Mouse (Mus musculus): ENCODE results near the gene Ccdc58.
"Not testable (repeated sequence)": the region's sequence is repeated elsewhere in the genome, so short reads cannot be mapped to it uniquely, and the experiment has no call there.

Ccdc58 gene

GRCm38 (mm10) chr16:36071450-36072379 lies at the start of gene Ccdc58, which contains the start of gene Fam162a:
Ccdc58 (plus strand) TSS chr16:36071685.
Fam162a (minus strand) TSS chr16:36071594.
- peak; percentile 93 to 95 for DNase-seq

DNA sequence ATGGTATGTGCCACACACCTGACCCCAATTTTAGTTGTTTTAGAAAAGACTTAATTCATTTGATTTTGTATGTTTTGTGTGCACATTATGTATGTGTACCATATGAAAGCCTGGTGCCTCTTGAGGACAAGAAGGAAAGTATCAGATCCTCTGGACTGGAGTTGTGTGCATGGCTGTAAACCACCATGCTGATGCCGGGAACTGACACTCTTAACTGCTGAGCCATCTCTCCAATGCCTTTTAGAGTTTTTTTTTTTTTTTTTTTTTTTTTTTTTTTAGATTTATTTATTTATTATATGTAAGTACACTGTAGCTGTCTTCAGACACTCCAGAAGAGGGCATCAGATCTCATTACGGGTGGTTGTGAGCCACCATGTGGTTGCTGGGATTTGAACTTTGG lies 43.4 kb upstream of the Ccdc58 start:
- DNase-seq = not testable (repeated sequence)

DNA sequence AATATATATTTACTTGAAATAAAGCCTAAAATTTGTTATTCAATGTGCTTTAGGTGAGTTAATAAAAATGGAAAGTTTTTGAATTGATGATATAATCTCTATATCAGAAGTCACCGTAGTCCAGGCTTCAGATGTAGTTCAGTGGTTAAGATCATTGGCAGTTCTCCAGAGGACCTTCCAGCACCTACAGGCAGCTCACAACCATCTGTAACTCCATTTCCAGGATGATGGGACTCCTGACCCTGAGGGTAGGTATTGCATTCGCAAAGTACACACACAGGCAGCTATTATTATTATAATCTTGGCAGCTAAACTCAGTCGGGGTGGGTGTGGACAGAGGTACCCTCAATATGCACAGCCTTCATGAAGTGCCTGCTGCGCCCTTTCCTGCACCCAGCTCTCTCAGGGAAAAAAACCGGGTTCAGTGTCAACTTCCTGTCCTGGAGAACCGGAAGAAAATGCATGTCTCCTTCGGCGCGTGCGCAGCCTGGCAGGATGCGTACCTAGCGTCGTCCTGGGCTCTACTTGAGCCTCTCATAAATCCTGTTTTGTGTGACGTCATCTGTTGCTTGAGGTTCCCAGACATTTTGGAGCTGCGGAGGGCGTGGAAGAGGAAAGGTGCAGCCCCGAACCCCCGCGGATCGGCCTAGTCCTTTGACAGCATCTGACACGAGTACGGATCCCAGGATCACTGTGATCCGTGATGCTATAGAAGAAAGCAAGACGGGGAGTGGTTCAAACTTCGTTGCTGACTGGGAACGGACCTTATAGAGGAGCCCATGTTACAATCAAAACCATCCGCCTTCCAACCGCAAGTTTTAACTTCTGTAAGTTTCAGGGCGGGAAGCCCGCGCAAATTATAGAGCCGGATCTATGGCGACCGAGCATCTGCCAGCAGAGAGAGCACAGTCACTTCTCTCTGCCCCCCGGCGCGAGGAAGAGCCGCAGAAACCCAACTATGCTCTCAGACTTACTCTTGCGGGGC lies 30.6 kb upstream of the Ccdc58 start, which contains the start of gene Wdr5b:
Wdr5b (plus strand) TSS at position 551 of the 985 bp plus-strand sequence.
- DNase-seq = peak; percentile 91 to 96

DNA sequence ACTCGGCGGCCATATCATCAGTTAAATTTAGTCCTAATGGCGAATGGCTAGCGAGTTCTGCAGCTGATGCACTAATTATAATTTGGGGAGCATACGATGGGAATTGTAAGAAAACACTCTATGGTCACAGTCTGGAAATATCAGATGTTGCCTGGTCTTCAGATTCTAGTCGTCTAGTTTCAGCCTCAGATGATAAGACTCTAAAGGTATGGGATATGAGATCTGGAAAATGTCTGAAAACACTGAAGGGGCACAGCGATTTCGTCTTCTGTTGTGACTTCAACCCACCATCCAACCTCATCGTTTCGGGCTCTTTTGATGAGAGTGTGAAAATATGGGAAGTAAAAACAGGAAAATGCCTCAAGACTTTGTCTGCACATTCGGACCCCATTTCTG lies 29.9 kb upstream of the Ccdc58 start:
- no peak for DNase-seq

DNA sequence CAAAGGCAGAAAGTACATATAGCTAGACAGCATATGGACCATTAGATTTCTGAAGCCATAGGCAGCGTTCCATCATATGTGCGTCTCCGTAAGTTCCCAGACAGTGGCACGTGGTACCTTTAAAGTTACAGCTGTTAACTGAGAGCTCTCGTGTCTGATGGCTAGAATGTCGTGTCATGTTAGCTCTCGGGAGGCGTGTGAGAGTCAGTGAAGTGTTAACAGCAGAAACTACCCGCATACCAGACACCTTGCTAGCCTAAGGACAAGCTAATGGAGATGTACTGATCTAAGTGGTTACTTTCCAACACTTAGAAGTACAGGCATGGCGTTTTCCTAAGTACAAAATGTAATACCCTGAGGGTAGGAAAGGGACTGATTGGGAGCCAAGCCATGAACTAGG lies 28.4 kb upstream of the Ccdc58 start:
- DNase-seq = no peak

- no peak for DNase-seq
Observed at GRCm38 (mm10) chr16:36043964-36044363, 27.5 kb upstream of the Ccdc58 start.

GRCm38 (mm10) chr16:36047538-36047937 lies 23.9 kb upstream of the Ccdc58 start:
- DNase-seq = no peak

DNA sequence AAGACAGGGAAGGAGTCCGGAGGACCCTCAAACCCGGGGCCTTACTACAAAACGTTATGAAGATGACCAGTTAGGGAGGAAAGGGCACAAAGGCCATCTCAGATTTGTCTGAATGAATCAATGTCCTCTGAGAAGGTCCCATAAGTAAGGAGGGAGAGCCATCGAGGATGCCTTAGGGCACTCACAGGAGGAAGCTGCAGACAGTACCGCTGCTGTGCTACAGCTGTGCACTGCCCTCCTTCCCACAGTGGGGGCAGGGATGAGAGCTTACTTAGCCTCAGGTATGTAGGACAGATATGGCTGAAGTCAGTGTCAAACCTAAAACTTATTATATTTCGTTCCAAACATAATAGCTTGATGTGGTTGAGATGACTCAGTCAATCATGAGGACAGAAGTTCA lies 20.0 kb upstream of the Ccdc58 start:
- no peak for DNase-seq

GRCm38 (mm10) chr16:36053524-36054275 lies 17.8 kb upstream of the Ccdc58 start:
- no peak for DNase-seq

DNA sequence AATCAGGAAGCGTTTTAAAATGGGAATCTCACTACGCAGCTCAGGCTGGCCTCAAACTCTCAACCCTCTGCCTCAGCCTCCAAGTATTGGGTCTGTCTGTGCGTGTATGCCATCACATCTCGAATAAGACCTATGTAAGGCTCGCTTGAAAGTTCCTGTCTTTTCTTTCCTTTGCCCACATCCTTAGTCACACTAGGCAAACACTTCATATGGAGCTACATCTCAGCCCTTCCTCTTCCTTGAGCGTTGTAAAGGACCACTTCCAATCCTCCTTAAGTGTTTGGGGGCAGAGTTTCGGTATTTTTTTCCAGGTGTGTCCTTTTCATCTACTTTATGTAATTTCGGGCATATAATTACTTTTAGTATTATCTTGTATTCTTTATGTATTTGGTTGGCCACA lies 16.6 kb upstream of the Ccdc58 start:
- no peak for DNase-seq

DNA sequence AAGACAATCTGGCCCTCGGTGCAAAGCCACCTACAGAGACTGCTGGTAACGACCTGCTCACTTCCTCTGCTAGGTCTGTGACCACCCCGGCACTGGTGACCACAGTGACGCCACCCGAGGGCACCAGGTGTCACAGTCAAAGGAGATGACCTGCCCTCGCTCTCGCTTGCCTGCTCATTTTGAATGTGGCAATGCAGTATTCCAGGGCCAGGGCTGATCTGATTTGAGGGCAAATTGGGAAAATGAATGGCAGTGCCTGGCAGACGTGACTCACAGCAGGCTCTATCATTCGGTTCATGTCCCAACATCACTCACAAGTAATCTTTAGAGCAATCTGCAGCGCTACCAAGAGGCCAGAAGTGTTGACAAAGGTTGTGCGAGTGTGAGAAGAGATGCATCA lies 15.1 kb upstream of the Ccdc58 start:
- DNase-seq = no peak

GRCm38 (mm10) chr16:36057933-36058475 lies 13.5 kb upstream of the Ccdc58 start:
- DNase-seq = no peak

DNA sequence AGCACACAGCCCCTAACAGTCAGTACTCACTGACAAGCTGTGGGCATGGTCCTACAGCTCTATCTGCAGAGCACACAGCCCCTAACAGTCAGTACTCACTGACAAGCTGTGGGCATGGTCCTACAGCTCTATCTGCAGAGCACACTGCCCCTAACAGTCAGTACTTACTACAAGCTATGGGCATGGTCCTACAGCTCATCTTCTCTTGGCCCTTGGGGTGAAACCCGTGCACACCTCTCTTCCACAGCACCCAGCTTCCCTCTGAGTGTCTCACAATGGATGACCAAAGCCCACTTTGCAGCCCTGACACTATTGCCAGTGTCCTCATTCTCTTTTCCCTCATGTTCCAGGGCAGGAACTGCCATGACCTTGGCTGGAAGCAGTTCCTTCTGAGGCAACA lies 9.0 kb upstream of the Ccdc58 start:
- DNase-seq = not testable (repeated sequence)

DNA sequence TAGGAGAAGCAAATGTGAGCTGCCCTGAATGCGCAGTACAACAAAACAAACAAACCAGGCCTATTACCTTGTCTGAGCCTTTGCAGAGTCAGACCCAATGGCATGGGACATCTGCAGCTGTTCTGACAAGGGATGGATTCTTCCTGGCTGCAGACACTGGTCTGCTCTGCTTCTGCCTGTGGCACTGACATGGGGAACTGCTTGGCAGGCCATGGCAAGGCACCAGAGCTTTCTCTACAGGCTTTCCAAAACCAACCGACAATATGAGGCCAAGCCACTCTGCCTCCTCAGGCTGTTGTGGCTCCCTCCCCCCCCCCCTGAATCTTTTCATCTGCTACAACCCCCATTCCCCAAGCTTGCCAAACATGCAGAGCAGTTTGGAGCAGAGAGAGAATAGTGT lies 8.2 kb upstream of the Ccdc58 start:
- DNase-seq = no peak

DNA sequence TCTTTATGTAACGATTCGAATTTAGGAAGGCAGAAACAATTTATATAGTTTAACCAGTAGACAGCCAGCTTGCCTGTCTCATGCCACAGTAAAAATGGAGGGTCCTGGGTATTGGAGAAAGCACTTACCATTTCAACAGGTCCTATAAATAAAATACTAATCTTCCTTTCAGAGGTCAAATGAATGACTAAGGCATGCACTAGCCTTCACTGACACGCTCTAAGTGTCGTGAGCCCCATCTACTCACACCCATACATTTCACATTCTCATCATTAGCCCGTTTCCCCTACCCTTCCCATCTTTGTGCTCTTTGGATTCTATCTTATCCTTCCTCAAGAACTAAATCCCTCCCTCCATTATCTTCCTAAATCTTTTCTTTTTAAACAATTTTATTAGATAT lies 6.6 kb upstream of the Ccdc58 start:
- DNase-seq = no peak

DNA sequence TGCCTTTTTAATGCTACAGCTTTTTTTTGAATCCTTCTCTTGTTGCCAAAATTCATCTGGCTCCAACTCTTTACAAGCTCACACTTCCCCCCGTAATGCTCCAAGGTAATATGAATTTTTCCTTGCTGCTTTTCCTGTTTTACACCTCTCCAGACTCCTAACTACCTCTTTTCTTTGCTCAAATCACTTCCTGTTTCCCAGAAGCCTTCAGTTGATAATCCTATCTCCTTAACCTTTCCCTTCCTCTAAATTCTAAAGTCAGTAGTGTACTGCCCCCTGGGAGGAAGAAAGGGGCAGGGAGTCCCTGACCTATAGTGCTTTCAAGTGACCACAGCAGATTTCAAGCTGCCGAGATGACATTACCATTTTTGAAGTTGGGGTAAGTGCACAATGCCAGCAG lies 3.8 kb upstream of the Ccdc58 start:
- no peak for DNase-seq

DNA sequence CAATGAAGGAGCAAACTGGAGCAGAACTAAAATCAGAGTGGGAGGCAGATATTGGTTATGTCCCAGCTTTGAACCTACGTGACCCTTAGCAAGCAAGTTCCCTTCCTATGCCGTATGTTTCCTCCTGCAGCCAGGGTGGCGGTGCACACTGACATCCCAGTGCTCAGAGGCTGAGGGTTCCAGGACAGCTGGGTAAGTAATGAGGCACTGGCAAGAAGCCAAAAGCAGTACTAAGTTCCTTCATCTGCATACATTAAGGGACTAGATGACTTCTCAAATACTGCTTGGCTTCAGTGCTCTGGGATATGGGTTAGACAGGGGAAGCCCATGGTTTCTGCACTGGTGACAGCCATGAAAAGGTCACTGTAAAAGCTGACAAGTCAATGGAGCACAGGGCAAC lies 3.1 kb upstream of the Ccdc58 start:
- DNase-seq = no peak

DNA sequence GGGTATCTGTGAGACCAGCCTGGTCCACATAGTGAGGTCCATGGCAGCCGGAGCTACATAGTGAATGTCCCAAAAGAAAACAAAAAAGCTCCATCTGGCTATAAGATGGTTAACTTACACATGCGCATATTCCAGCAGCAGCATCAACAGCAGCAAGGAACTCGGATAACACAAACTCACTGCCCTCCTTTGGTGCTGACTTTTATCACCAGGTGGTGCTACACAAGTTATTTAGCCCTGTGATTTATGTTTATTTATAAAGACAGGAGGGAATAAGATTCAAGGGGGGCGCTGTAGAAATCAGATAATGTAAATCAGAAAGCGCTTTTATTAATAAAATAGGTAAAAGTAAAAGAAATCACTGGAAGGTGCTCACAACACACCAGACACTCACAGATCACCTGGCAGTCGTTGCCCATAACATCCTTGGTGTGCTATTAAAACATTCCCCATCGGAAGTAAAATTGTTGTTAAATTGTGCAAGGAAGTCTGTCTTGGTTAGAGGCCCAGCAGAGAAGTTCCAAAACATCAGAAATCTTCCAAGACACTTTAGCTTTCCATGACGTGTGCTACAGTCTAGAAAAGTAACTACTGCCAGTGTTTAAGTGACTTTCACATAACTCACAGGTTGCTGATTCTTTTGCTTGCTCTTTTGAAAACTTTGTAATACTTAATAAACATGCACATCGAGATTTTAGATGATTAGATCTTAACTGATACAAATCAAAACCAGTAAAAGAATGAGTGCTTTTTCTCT lies 1.5 kb upstream of the Ccdc58 start:
- no peak for DNase-seq

- DNase-seq = no peak
Observed at GRCm38 (mm10) chr16:36071071-36071449, 425 bp upstream of the Ccdc58 start.

GRCm38 (mm10) chr16:36072410-36073011 lies 1.0 kb downstream of the Ccdc58 start:
- DNase-seq = no peak

DNA sequence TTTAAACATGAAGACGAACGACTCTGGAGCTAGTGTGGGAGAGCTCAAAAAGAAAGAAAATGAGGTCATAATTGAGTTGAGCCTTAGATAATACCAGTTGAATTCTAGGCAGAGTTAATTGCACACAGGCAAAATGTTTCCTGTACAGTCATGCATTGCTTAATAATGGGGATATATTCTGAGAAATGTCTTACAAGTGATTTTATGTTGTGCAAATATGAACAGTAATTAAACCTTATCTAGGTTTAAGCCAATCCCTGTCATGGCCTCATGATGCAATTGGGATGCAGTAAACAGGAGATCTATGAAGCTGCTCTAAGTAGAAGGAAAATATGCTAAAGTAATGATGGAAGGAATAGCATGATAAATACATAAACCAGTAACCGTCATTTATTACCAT lies 3.3 kb downstream of the Ccdc58 start:
- no peak for DNase-seq

All from lung, postnatal 4 days (tissue).